Mouse (Mus musculus) cerebellum, adult 2 months (tissue): ENCODE data around the gene Apof. TPM values are rescaled to one million over a fixed set of nuclear protein-coding genes. Genes with fewer than 3 reads are reported as not detected.
"Not testable (repeated sequence)": the region's sequence is repeated elsewhere in the genome, so short reads cannot be mapped to it uniquely, and the experiment has no call there.

Source experiments
- DNase-seq, 2 experiments: peaks; one replicate each; pipeline ENCODE4 v3.0.0; 2021
- H3K27ac ChIP-seq: fragments of 200-500 bp; 2 replicates; pipeline ENCODE4 v1.5.1; 2012; ENCODE audit warnings: low read length, control low read depth, inconsistent platforms; ENCODE audit not compliant: insufficient read depth
- H3K27me3 ChIP-seq: fragments of 200-500 bp; 2 replicates; pipeline ENCODE4 v1.6.1; 2012; ENCODE audit warnings: inconsistent platforms, mild to moderate bottlenecking, low read length, moderate library complexity; ENCODE audit not compliant: control insufficient read depth, insufficient read depth
- H3K4me1 ChIP-seq: fragments of 200-500 bp; 2 replicates; pipeline ENCODE4 v1.6.1; 2011; ENCODE audit warnings: low read length; ENCODE audit not compliant: control insufficient read depth, insufficient read depth
- H3K4me3 ChIP-seq: fragments of 200-500 bp; replicated peaks from 2 replicates; pipeline ENCODE3; 2011; ENCODE audit warnings: mild to moderate bottlenecking, low read depth, low read length, control low read depth; ENCODE audit not compliant: insufficient read depth
- CTCF ChIP-seq: fragments of 200-500 bp; IDR thresholded peaks from 2 replicates; pipeline ENCODE4 v1.5.1; 2011; ENCODE audit warnings: low read depth, mild to moderate bottlenecking, control low read depth, low read length, moderate library complexity, borderline replicate concordance; ENCODE audit not compliant: insufficient read depth
- POLR2A ChIP-seq: fragments of 200-500 bp; IDR thresholded peaks from 2 replicates; pipeline ENCODE4 v1.6.1; 2011; ENCODE audit warnings: low read length, control low read depth, borderline replicate concordance; ENCODE audit not compliant: insufficient read depth
- WGBS: fragments of 180-500 bp; shearing (Covaris S2); methylation state at CpG from one replicate; pipeline ENCODE4 v1.1.7; 2018; 5-methylcytosine and 5-hydroxymethylcytosine counted together
- polyA plus RNA-seq: library from polyadenylated mRNA; depleted of rRNA; stranded (reverse); fragments of >200 nt; gene quantifications from 2 replicates; pipeline ENCODE4 v1.2.3, GENCODE M21; 2012

Gene Apof
- polyA plus RNA-seq, 1 experiment: not detected

GRCm38 (mm10) chr10:128278158-128278557 is 9.7 kb downstream of the Apof start:
- DNase-seq: no peak
- no peaks in the 10 kb centered on the region for H3K27me3 ChIP-seq
- H3K4me3 ChIP-seq: no peak overlapping the region
- TF ChIP-seq POLR2A: no peak
- no peak for TF ChIP-seq CTCF
- WGBS: 42% methylated on average over 6 of the region's 6 CpGs
- peaks cover 13% of the 10 kb centered on the region for H3K4me1 ChIP-seq
- no peak overlapping the region for H3K27ac ChIP-seq

- 81% methylated on average over 6 of the region's 6 CpGs for WGBS
- TF ChIP-seq POLR2A (no peak), CTCF (no peak)
- no peak overlapping the region for H3K4me3 ChIP-seq
These were observed 12.5 kb downstream of the Apof start for GRCm38 (mm10) chr10:128280943-128281342.

GRCm38 (mm10) chr10:128281682-128282081 is 13.2 kb downstream of the Apof start:
- peak in 1 of 2 experiments; percentile 46 for DNase-seq
- Histone ChIP-seq H3K4me3 (no peak overlapping the region), H3K4me1 (peaks cover 38% of the 10 kb centered on the region), H3K27me3 (no peaks in the 10 kb centered on the region), H3K27ac (peak overlapping the region; percentile 44; the same call in 1 of the 2 replicates)
- no peak for TF ChIP-seq POLR2A
- peak; percentile 14; the same call in 1 of the 2 replicates for TF ChIP-seq CTCF
- 60% methylated on average over 14 of the region's 14 CpGs for WGBS

More at GRCm38 (mm10) chr10:128280943-128281342, 12.5 kb downstream of the Apof start:
- DNase-seq: no peak
- no peak overlapping the region for H3K27ac ChIP-seq
- peaks cover 35% of the 10 kb centered on the region for H3K4me1 ChIP-seq
- no peaks in the 10 kb centered on the region for H3K27me3 ChIP-seq

GRCm38 (mm10) chr10:128282886-128283450 is 14.5 kb downstream of the Apof start:
- TF ChIP-seq CTCF (no peak), POLR2A (no peak)
- no peak for DNase-seq
- no peak overlapping the region for H3K4me3 ChIP-seq
- peak overlapping the region; percentile 94 for H3K27ac ChIP-seq
- H3K27me3 ChIP-seq: no peaks in the 10 kb centered on the region
- peaks cover 38% of the 10 kb centered on the region for H3K4me1 ChIP-seq
- 26% methylated on average over 20 of the region's 20 CpGs for WGBS

GRCm38 (mm10) chr10:128283604-128284579 is 15.4 kb downstream of the Apof start:
- H3K27ac ChIP-seq: peak overlapping the region; percentile 96
- TF ChIP-seq CTCF (peak; percentile 69), POLR2A (peak; percentile 33; the same call in 1 of the 2 replicates)
- H3K27me3 ChIP-seq: no peaks in the 10 kb centered on the region
- peak; percentile 98 to 99 for DNase-seq
- peak overlapping the region; percentile 26 for H3K4me3 ChIP-seq
- WGBS: 9% methylated on average over 31 of the region's 31 CpGs
- H3K4me1 ChIP-seq: peaks cover 38% of the 10 kb centered on the region

GRCm38 (mm10) chr10:128290594-128290993 is 22.1 kb downstream of the Apof start:
- H3K4me3 ChIP-seq, H3K27me3 ChIP-seq: not testable (repeated sequence)
- peak; percentile 50 to 54 for DNase-seq
- WGBS: 10% methylated on average over 1 of the region's 1 CpGs
- peaks cover 16% of the 10 kb centered on the region for H3K4me1 ChIP-seq
- peak overlapping the region; percentile 73 for H3K27ac ChIP-seq

- 39% methylated on average over 13 of the region's 13 CpGs for WGBS
- H3K4me1 ChIP-seq: peaks cover 11% of the 10 kb centered on the region
- no peak for DNase-seq
- no peak overlapping the region for H3K4me3 ChIP-seq
- H3K27ac ChIP-seq: 0 out of 2 replicates have a peak overlapping the region, but pooled peaks have one; percentile 41
- no peaks in the 10 kb centered on the region for H3K27me3 ChIP-seq
- TF ChIP-seq POLR2A (no peak), CTCF (no peak)
These were observed 28.1 kb downstream of the Apof start for GRCm38 (mm10) chr10:128296370-128297090.

- no peaks in the 10 kb centered on the region for H3K27me3 ChIP-seq
- WGBS: 14% methylated on average over 4 of the region's 4 CpGs
- peak; percentile 63 to 75 for DNase-seq
- peak overlapping the region; percentile 52 for H3K27ac ChIP-seq
- peaks cover 11% of the 10 kb centered on the region for H3K4me1 ChIP-seq
- TF ChIP-seq POLR2A: no peak
- H3K4me3 ChIP-seq: no peak overlapping the region
These were observed 28.8 kb downstream of the Apof start for GRCm38 (mm10) chr10:128297221-128297620.
